Mouse (Mus musculus): ENCODE measurements at regions not wholly inside any gene's neighbourhood (a gene's known extent, or its start where the extent isn't known, plus 50 kb on each side); places are given as distances from the start of the nearest gene placed in this dataset.

DNA sequence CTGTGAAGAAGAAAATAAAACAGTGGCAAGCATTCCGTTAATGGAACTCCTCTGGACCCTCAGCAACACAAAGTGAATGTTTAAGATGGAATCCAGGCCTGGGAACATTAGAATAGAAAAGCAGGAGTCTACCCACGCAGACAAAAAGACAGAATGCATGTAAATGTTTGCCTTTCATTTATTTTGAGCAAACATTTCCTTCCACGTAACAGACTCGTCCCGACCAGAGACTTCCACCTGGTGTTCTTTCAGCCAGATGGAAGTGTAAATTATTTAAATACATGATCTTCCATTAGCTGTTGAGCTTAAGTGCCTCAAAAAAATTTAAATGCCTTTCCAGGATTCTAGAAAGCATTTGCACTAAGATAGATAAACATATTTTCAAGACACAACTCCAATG, 722.3 kb downstream of the 1700064H15Rik start:
- TF ChIP-seq POLR2A (IDR thresholded peaks at IDR 0.05; ENCODE audit: low read depth, low read length) (no peak), CTCF (IDR thresholded peaks at IDR 0.05; ENCODE audit: extremely low read depth, insufficient read depth, insufficient read length, insufficient replicate concordance) (no peak)

All from spleen, adult 2 months (tissue).